Comparison of ENCODE assay signal across 14 mouse cellular contexts in the genomic region with DNA sequence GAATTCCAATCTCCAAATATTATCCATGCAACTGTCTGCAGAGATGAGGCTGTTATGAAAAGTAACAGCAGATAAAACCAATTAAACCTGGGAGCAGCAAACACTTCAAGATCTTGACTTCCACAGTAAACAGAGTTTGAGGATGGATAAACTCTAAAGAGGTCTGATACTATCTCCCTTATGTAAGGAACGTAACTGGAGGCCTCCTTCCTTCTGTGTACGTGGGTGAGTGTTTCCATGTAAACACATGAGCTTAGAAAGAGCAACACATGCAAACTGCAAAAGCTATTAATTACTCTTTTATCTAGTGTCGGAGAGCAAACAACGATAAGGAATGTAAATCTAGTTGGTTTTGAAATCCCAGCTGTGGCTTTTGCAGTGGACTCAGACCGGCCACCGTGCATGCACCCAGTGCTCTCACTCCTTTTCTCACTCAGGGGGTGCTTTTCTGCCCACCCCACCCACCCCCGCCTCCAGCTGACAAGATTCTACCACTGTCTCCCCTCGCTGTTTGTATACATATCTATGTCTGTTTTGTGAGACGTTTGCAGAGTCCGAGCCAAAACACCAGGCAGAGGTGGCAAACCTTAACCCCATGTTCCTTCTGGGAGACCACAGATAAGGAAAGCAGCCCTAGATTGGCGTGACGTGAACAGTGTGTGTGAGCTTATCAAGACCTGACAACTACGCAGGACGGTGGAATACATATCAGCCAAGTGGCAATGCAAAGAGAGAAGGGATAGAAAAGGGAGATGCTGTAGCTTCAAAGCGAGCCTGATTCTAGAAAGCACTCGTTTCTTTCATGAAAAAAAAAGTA.
DNase-seq lines count a peak whose midpoint lies in the region; ATAC-seq and TF ChIP-seq lines count a peak whose summit lies in the region.
"Had no signal": no experiment of that assay in that cellular context is flagged by ENCODE, and none has a peak within 500 bp of the region (broad histone marks: within the 10 kb centered on the region; RNA-seq: fewer than 3 reads in every experiment).

No protein-coding gene starts in this region.

- DNase-seq in left cerebral cortex, adult 2 months (ENCODE audit: extremely low spot score in 1 of 2, low spot score in 2 of 2), result no peak
- no peak for DNase-seq in left cerebral cortex, postnatal 25 days (ENCODE audit: low spot score in 2 of 2)
- peak; percentile 34 for DNase-seq in c-Kit-positive CD71-negative TER-119-negative erythroid progenitor cells, embryonic 14.5 days (ENCODE audit: low read depth)
- DNase-seq in adrenal gland, postnatal 36 days, result no peak
- DNase-seq in cerebellum, adult 8-10 months, result no peak
- DNase-seq: cerebellum, postnatal 36 days; kidney, postnatal 25 days; lung, postnatal 36 days; right cerebral cortex, adult 18-20 months had no signal

- no peak for TF ChIP-seq CTCF in left cerebral cortex, adult 2 months (IDR thresholded peaks at IDR 0.05)

- 11% methylated on average over 16 of the region's 16 CpGs for WGBS in liver, embryonic 15.5 days (ENCODE audit: insufficient replicate concordance)
- 71% methylated on average over 16 of the region's 16 CpGs for WGBS in hindbrain, embryonic 16.5 days

- ATAC-seq in erythroid progenitor cell, adult 5-6 weeks (replicated peaks; ENCODE audit: low FRiP score, poor library complexity, severe bottlenecking), result peak; percentile 71
- peak; percentile 98 for ATAC-seq in liver, embryonic 15.5 days (ENCODE audit: insufficient read depth)
- ATAC-seq in hindbrain, embryonic 16.5 days, result no peak

- H3K9me3 ChIP-seq in liver, embryonic 15.5 days (replicated peaks), result no peaks in the 10 kb centered on the region
- H3K9me3 ChIP-seq in hindbrain, embryonic 16.5 days (ENCODE audit: control insufficient read depth, low read length), result no peaks in the 10 kb centered on the region
- H3K9me3 ChIP-seq: hindbrain, embryonic 13.5 days had no signal

- intact Hi-C loops in left cerebral cortex, adult 2 months (cut with DNase I), result no loop called here
- intact Hi-C loops in left cerebral cortex, postnatal 25 days (cut with DNase I), result no loop called here

- H3K36me3 ChIP-seq in liver, embryonic 15.5 days (replicated peaks), result no peaks in the 10 kb centered on the region
- H3K36me3 ChIP-seq in hindbrain, embryonic 16.5 days (ENCODE audit: control insufficient read depth, insufficient read depth, low read length), result no peaks in the 10 kb centered on the region
- H3K36me3 ChIP-seq: hindbrain, embryonic 13.5 days had no signal

- H3K4me2 ChIP-seq in liver, embryonic 15.5 days, result peak overlapping the region; percentile 61
- no peak overlapping the region for H3K4me2 ChIP-seq in hindbrain, embryonic 16.5 days (ENCODE audit: low read length)
- H3K4me2 ChIP-seq: hindbrain, embryonic 13.5 days had no signal

- 0 out of 2 replicates have a peak overlapping the region, but pooled peaks have one; percentile 11 for H3K27ac ChIP-seq in left cerebral cortex, adult 2 months
- H3K27ac ChIP-seq in liver, embryonic 15.5 days (replicated peaks), result peak overlapping the region; percentile 83
- H3K27ac ChIP-seq in hindbrain, embryonic 16.5 days (ENCODE audit: low read depth, low read length), result no peak overlapping the region

- no peak overlapping the region for H3K9ac ChIP-seq in liver, embryonic 15.5 days
- no peak overlapping the region for H3K9ac ChIP-seq in hindbrain, embryonic 16.5 days (ENCODE audit: low read depth, low read length)
- H3K9ac ChIP-seq: hindbrain, embryonic 13.5 days had no signal

- no peaks in the 10 kb centered on the region for H3K27me3 ChIP-seq in liver, embryonic 15.5 days
- H3K27me3 ChIP-seq in hindbrain, embryonic 16.5 days (replicated peaks; ENCODE audit: control insufficient read depth, insufficient read depth, low read length), result no peaks in the 10 kb centered on the region
- H3K27me3 ChIP-seq: CH12.LX; hindbrain, embryonic 13.5 days had no signal

- H3K4me3 ChIP-seq in left cerebral cortex, adult 2 months, result no peak overlapping the region
- no peak overlapping the region; the same call in 1 of the 2 replicates for H3K4me3 ChIP-seq in liver, embryonic 15.5 days (replicated peaks)
- no peak overlapping the region for H3K4me3 ChIP-seq in hindbrain, embryonic 16.5 days (ENCODE audit: low read length)
- H3K4me3 ChIP-seq: hindbrain, embryonic 13.5 days had no signal

- H3K4me1 ChIP-seq in liver, embryonic 15.5 days (replicated peaks), result peaks cover 40% of the 10 kb centered on the region
- no peaks in the 10 kb centered on the region for H3K4me1 ChIP-seq in hindbrain, embryonic 16.5 days (ENCODE audit: control insufficient read depth, insufficient read depth, low read depth, low read length)
